Mouse (Mus musculus): ENCODE data around the gene Cyb5r4.
"Not testable (repeated sequence)": the region's sequence is repeated elsewhere in the genome, so short reads cannot be mapped to it uniquely, and the experiment has no call there.

The Cyb5r4 gene

DNA sequence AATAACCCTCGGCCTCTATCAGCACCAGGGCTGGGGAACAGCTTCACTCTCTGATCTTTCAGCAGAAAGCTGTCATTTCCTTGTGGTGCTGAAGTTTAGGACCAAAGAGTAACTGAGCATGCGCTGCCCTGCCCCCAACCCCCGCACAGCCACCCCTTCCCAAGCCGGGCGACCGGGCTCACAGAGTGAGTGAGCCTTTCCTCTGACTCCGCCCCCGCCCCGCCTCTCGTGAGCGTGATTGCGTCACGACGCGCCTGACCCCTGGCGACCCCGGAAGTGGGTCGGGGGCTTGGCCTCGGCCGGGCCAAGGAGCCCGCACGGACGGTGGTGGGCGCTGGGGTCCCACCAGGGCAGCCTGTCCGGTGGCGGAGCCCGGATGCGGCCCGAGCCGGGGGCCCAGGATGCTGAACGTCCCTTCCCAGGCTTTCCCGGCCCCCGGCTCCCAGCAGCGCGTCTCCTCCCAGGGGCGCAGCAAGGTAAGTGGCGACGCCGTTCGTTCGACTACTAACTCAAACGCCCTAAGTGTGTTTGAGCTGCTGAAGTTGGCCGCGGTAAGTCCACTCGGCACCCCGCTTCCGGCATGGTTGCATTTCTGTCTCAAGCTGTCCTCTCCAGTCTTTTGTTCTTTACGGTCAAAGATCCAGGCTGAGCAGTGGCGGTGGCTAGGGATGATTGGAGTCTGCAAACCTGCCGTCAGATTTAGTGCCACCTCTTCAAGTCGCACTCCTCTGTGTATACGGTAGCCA, at the start of gene Cyb5r4:
Gene Cyb5r4, plus strand, starts transcription at position 237 of the 746 bp plus-strand sequence.
- peak; percentile 90 to 91 for DNase-seq (ENCODE audit: low spot score in 2 of 2)

DNA sequence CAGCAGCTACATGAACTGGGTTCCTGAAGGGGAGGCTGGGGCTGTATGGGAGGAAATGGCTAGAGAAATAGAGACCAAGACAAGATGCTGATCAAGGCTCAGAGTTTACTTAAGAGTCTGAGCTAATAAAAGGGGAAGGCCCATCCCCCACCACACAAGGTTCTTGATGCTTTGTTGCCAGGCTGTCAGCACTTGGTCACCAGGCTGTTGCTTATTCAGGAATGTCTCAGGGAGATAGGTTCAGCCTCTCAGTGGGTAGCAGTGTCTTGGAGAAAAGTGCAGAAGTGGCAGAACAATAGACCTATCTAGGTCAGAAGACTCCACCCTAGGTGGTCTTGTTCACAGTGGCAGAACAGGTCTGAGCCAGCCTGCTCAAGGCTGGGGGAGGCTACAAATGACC, 49.3 kb upstream of the Cyb5r4 start:
- DNase-seq (ENCODE audit: low spot score in 2 of 2): not testable (repeated sequence)

DNA sequence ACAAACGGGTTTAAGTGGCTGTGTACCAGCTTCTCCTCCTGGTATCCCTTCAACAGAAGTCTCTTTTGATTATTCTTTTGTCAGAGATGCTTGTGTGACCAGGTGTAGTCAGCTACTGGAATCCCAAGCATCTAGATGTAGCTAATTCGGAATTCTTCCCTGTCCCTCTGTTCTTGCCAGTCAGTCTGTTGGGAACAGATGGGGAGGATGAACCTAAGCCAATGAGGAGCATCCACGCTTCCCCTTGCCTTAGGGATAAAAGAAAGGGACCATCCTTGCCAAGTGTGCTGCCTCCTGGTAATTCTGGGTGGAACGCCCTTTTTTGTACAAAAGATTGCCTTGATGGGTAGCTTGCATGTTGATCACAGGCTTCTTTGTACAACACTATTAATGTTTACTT, 48.3 kb upstream of the Cyb5r4 start:
- no peak for DNase-seq (ENCODE audit: low spot score in 2 of 2)

DNA sequence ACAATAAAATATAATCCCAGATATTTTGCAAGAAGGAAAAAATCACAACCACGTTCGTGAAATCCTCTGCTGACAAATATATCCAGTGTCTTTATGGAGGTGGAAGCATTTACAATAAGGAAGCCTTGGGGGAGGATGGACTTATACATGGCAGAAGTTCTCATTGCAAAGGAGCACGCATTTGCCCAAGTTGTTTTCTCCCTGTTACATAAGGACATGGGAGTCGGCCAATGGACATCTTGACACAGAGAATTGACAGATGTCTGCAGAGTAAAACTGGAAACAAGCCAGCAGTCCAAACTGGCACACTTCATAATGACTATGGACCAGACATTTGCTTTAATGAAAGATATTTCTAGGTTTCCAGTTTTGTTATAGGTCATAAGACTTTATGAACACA, 44.9 kb upstream of the Cyb5r4 start:
- DNase-seq (ENCODE audit: low spot score in 2 of 2): no peak

DNA sequence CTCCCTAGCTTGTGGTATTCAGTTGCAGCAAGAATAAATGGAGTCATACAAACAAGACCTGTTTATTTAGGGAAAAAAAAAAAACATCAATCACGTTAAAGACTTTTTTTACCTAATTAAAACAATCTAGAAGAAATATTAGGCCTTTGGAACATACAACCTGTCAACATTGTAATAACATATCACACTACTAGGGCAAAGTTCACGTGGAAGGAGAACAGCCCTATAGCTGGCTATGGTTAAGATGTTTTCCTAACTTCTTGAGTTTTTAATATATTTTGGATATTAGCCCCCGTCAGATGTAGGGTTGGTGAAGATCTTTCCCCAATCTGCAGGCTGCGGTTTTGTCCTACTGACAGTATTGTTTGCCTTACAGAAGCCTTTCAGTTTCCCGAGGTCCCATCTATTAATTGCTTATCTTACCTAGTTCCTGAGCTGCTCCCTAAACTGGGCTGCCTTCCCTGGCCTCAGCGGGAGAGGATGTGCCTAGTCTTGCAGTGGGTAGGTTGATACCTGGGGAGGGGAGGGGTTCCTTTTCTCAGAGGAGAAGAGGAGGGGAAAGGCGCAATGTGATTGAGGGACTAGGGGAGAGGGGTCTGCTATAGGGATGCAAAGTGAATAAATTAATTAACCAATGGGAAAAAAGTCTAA, 43.4 kb upstream of the Cyb5r4 start:
- DNase-seq (ENCODE audit: low spot score in 2 of 2): no peak

DNA sequence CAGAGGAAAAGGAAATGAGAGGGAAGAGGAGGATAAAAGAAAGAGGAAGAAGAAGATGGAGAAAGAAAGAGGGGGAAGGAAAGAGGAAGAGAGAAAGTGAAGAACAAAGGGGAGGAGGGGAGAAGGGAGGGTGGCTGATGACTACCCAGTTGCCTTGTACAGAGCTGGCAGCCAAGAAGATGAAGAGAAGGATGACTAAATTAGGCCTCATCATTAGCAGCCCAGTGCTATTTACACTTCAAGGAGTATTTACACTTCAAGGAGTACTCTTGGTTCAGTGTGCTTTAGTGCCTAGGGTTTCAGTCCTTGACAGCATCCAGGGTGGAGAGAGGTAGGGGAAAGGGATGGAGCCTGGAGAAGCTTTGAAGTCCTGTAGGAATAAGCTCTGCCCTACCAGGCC, 41.8 kb upstream of the Cyb5r4 start:
- no peak for DNase-seq (ENCODE audit: low spot score in 2 of 2)

DNA sequence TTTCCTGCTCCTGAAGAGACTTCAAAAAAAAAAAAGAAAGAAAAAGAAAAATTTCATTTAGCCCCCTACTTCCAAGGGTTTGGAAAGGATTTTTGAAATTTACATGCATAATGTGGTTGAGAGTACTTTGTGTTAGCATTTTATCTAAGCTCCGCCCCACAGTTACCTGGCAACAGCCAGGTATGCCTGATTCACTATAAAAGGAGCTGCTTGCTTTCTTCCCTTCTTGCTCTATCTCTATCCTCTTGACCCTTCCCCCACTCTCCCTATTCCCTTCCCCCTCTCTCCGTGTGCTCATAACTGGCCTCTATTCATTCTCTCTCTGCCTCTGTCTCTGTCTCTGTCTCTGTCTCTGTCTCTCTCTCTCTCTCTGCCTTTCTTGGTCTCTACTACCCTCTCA, 40.9 kb upstream of the Cyb5r4 start:
- no peak for DNase-seq (ENCODE audit: low spot score in 2 of 2)

DNA sequence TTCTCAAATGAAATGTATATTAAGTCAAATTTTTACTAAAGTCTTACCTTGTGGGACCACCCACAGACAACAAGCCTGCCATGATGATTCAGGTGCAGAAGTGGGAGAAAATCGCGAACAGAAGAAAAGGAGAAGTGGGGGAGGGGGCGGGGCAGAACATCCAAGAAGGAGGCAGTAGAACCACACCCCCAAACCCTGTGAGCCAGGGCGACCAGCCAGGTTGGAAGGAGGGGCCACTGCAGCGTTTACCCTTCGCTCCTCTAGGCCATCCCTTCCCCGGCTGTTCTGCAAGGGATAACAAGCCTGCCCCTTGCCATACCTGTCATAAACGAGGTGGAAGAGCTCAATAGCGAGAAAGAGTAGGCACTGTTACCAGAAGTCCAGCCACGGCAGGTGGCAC, 40.3 kb upstream of the Cyb5r4 start:
- no peak for DNase-seq (ENCODE audit: low spot score in 2 of 2)

DNA sequence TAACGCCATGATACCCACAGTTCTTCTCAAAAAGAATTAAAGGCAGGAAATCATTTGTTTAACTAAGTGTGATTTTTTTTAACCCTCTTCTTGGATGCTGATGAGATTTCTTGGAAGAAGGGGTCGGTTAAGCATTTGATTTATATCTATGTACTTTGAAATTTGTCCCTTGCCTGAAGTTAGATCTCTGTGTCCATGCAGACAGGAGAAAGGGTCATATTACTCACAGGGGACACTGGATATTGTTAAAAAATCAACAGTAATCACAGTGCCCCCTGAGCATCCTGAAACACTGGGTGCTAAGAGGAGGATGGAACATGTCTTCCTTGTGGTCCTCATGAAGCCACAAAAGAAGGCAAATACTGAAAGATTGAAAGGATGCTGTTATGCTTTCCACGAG, 37.2 kb upstream of the Cyb5r4 start:
- no peak for DNase-seq (ENCODE audit: low spot score in 2 of 2)

DNA sequence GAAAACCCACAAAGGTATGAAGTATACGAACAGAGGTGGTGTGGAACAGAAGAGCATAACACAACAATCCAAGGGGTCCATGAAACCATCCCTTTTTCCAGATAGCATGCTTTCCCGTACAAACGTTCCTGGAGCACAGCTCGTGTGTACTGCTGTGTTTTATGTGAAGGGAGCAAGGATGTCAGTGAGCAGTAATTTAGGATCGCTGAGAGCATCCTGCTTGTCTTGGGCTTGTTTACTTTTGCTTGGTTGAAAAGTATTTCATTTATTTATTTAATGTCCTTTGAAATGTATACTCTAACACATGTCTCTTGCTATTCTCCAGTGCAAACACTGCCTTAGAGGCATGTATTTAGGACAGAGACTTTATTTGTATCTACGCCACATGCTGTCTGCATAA, 36.7 kb upstream of the Cyb5r4 start:
- DNase-seq (ENCODE audit: low spot score in 2 of 2): no peak

DNA sequence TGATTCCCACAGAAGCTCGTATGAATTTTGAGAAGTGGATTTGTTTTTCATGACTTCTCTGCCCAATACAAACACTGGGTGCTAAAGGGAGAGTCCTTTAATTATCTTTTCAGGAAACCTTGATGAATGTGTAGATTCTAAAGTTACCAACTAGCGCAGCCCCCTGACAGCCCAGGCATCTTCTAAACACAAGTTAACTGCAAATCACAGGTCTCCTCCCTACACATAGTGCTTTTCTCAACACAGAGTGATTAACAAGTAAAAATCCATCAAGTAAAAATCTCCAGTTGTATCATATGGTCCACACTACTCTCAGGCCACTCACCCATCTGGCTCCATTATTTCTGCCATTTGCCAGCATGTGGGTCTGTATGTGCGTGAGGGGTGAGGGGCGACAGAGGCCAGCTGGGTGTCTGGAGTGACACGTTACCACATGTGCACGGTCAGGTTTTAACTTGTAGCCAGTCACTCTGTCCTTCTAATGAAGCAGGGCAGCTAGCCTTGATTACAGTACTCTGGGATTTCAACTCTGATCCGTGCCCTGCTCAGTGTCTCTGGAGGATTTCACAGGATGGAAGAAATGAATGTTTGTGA, 35.0 kb upstream of the Cyb5r4 start:
- DNase-seq (ENCODE audit: low spot score in 2 of 2): no peak

DNA sequence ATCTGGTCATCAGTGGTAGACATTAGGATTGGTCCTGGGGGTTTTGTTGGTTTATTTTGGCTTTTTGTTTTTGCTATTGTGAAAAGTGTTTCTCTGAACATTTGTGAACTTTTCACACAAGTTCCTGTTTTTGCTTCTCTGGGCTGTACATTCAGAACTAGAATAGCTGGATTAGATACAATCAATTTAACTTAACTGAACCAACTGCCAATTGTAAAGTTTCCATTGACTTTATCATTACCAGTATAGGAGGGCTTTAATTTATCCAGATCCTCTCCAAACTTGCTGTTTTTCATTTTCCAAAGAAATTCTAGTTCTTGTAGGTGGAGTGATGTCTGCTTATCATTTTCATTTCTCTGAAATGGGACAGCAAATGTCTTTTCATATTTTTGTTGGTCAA, 32.0 kb upstream of the Cyb5r4 start:
- DNase-seq (ENCODE audit: low spot score in 2 of 2): no peak

DNA sequence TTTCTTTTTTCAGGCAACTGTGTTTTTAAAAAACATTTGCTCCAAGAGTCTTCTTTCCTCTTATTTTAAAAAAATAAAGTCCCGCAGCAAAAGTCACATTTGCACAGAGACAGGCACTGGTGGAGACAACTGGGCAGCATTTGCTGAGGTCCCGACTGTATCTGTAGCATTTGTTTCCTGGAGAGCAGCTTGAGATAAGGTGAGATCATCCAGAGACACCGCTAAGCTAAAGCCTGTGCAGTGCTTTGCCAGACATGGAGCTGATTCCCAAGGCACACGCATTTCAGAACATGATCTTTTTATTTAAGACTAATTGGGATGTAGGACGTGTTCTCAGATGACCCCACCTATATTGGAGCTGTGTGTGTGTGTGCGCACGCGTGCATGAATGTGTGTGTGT, 30.1 kb upstream of the Cyb5r4 start:
- no peak for DNase-seq (ENCODE audit: low spot score in 2 of 2)

DNA sequence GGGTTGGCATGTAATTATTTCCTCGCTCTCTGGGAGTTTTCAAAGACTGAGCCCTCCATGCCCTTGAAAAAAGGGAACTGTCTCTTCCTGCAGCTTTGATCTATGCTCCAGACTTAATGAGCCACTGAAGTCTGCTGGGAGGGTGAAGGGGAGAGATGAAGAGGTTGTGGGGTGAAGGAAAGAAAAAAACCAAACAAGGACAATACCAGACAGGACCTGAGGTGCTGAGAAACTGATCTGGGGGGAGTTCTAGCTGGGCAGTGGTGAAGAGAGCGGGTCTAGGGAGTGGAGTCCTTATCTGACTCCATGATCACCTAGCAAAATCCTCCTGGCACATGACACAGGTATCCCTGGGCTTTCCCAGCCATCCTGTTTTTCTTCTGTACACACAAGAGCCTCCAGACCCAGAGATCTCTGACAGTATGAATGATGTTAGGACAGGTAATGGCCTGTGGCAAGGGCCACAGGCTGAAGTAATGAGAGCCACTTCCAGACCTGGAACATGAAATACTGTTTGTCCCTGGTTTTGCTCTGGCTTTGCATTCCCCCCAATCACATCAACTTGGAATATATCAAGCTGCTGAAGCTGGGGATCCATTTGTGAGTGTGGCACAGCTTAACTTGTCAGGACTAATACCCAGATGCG, 24.6 kb upstream of the Cyb5r4 start:
- no peak for DNase-seq (ENCODE audit: low spot score in 2 of 2)

DNA sequence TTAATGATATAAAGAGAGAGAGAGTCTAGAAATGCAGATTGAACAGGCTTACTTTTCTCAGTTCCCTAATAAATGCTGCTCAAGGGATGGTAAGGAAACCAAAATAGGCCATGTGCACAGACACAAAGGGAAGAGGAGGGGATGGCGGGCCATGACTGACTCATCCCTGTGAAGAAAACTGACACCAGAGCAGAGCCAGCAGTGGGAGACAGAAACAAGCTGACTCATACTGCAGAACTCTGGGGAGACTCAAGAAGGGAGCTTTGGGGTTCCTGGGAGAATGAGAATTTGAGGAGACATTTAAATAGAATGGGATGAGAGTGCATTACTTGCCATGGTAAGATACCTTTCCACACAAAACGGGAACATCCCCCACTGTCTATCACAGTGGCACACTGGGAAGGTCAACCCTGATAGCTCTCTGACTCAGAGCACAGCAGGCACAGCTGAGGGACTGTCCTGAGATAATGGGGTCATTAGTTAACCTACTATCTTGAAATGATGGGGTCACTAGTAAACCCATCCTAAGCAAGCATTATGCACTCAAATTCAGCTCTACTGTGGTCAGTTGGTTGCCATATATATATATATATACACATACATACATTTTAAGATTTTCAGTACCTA, 21.7 kb upstream of the Cyb5r4 start:
- peak; percentile 52 to 71 for DNase-seq (ENCODE audit: low spot score in 2 of 2)

DNA sequence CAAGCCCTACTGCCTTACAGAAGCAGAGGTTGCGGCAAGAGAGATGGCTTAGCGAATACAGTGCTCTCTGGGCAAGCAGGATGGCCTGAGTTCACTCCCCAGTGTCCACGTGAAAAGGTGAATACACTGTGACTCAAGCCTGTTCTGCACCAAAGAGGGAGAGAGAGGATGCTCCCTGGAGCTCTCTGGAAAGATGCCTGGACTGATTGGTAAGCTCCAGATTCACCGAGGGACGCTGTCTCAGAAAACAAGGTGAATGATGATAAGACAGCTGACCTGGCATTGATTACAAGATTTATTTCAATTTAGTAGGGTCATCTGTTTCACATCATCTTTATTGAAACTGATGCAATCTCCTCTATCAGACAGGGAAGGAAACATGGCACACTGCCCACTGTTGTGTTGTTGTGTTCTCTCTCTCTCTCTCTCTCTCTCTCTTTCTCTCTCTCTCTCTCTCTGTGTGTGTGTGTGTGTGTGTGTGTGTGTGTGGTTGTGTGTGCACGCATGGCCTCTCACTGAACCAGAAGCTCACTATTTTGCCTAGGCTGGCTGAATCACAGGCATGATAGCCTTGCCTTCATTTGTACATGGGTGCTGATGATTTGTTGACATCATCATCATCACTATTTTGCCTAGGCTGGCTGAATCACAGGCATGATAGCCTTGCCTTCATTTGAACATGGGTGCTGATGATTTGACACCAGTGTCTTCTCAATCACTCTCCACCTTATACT, 16.9 kb upstream of the Cyb5r4 start:
- DNase-seq (ENCODE audit: low spot score in 2 of 2): no peak

DNA sequence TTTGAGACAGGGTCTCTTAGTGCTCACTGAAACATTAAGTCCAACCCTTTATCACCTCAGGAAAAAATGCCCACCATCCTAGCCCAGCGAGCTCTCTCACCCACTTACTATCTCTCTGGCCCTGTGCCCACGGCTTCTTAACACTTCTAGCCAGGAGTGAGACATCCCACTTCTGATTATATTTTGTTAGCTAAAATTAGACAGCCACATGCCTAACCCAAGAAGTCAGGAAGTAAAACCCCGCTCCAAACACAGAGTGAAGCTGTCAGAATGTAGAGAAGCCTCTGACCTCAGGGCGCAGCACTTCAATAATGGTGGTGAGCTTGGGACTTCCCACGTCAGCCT, 16.4 kb upstream of the Cyb5r4 start:
- no peak for DNase-seq (ENCODE audit: low spot score in 2 of 2)

DNA sequence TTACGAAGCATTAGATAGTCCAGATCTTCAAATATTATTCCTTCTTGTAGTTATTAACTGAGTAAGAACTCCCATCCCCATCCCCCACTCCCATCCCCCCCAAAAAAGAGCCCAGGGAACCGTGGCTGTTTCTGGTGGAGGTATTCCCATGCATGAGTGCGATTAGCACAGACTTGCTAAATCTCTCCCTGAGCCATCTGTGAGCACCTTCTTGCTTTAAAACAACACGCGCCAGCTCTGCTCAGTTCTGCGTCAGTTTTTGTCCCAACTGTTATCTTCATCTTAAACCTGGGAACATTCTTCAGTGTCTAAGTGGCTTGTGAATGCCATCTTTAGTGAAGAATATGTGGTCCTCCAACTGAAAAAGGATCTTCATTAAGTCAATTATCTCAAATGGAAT, 13.3 kb upstream of the Cyb5r4 start:
- DNase-seq (ENCODE audit: low spot score in 2 of 2): no peak

DNA sequence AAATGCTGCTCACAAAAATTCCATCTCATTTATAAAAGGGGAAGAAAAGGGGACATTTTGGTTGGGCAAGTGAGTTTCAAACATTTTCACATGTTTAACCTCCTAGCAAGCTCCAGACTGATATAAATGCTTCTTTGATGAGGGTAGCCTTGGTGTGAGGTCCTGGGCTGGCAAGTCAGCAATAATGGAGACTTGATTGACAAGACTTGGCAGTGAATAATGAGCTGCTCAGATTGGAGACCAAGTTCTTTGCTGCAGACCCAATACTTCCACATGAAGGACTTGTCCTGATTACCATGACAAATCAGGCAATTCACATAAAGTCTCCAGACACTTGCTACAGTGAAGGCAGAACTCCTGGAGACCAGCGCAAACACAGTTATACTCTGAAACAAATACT, 12.9 kb upstream of the Cyb5r4 start:
- no peak for DNase-seq (ENCODE audit: low spot score in 2 of 2)

DNA sequence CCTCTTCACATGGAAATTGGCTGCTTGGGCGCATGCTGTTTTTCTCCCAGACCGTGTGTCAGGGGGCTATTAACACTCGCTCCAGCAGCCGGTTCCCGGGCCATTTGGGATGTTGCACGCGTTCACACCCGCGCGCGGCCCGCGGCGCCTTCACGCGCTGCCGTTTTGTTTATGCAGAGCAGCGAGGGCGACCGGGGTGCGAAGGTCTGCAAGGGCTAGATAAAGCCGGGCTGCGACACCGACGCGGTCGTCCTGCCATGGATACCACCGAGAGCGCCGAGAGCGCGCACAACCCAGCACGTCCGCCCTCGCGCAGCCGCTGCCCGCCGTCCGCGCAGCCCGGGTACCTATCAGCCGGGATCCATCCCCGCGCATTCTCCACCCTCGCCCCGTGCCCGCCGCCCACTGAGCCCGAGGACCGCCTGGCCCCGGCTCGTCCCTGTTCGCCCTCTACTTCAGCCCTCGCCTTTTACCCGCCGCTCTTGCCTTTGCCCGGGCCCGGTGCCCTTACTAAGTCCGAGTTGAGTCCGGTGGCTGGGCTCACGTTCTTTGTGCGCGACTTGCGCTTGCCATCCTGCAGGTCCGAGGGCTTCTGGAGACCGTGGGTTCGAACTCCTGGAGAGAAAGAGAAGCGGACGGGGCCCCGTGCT, 6.4 kb upstream of the Cyb5r4 start, which contains the start of gene Ripply2:
Gene Ripply2, plus strand, starts transcription at position 250 of the 650 bp plus-strand sequence.
- DNase-seq (ENCODE audit: low spot score in 2 of 2): peak; percentile 22 to 54

DNA sequence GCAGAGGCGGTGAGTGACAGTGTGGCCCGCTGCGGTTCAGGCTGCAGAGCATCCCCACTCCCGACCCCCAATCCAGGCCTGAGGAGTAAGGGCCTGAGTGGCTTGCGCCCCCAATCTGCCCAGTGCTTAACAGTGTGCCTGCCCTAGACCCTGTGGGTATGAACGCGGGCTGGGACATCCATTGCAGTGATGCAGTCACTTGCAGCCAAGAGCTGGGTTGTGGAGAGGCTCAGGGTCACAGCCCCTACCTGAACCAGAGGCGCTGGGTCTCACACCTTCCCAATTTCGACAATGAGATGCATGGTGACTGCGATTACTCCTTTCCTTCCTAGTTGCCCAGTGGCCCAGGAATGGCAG, 5.9 kb upstream of the Cyb5r4 start:
- DNase-seq (ENCODE audit: low spot score in 2 of 2): no peak

All from right cerebral cortex, postnatal 36 days (tissue).